Mouse (Mus musculus) kidney, postnatal 4 days (tissue): ENCODE measurements around the gene Srp68.

Experiments used
- DNase-seq, 2 experiments: peaks; one replicate each; pipeline ENCODE4 v3.0.0; 2021; ENCODE audit warnings: mixed read lengths in 2 of 2

Srp68 gene

DNA sequence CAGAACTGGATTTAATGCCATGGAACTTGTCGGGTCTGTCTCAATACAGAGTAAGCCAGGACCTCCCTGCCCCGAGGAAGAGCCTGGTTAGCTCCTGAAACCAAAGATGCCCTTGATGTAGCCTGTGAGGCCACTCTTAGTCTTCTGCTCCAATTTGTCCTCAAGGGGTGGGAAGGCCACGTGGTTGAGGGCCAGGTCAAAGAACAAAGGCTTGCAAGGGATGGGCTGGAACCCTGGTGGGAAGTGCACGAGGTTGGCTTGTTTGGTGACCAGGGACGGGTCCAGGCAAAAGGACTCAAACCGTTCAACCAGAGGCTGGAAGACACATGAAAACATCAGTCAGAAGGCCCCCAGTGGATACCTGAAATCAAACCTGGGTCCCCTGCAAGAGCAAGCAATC lies 28.4 kb downstream of the Srp68 start:
- no peak for DNase-seq

DNA sequence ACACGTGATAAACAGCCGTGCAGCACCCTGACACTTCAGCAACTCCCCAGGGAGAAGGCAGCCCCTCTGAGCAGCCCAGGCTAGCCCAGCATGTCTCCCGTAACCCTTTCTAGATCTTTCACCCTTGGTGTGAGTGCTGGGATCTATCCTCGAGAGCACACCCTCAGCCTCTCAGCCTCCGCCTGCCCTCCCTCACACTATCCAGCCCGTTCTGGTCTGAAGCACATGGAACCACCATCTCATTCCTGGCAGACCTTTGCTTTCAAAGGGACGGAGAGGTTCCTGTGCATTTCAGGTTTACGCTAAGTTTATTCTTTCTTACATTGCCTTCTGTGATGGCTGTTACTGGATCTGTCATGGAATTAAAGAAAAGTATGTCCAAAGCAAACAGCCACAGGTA lies 29.4 kb downstream of the Srp68 start:
- no peak for DNase-seq

DNA sequence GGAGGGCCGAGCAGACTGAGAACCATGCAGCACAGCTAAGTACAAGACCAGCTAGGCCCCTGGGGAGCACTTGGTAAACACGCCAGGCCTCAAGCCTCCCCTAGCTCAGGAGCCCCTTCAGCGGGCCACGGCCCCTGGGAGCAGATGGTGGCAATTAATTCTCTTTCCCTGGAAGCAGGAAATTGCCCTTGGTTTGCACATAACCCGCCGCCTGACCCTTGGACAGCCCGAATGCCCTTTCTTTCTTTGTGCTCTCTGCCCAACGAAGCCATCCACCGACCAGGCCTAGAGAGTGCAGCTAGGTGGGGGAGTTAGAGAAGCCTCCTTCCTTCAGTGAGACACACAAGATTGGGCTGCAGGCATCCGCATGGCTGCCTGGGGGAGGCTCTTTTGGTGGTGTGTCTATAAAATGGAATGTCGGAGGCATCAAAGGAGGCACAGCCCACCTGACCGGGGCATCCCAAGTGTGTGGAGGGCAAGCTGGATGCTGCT lies 32.2 kb downstream of the Srp68 start:
- DNase-seq: peak; percentile 60 to 76

DNA sequence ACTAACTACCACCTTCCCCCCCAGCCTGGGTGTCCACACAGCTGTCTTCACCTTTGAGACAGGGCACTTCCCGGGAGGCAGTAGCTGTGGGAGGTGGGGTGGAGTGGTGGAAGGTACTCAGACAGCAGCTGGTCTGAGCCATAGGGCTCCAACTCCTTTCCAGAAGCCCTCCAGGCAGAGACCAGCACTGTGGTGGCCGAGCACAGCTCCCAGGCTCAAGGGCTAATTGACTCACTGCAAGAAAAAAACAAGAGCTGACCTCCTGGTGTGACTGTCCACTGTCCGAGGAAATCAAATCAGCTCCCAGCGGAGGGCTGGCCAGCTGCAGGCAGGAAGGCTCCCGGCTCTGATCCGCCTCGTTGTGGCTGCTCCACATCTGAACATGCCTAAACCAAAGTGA lies 34.2 kb downstream of the Srp68 start:
- peak; percentile 47 to 66 for DNase-seq

DNA sequence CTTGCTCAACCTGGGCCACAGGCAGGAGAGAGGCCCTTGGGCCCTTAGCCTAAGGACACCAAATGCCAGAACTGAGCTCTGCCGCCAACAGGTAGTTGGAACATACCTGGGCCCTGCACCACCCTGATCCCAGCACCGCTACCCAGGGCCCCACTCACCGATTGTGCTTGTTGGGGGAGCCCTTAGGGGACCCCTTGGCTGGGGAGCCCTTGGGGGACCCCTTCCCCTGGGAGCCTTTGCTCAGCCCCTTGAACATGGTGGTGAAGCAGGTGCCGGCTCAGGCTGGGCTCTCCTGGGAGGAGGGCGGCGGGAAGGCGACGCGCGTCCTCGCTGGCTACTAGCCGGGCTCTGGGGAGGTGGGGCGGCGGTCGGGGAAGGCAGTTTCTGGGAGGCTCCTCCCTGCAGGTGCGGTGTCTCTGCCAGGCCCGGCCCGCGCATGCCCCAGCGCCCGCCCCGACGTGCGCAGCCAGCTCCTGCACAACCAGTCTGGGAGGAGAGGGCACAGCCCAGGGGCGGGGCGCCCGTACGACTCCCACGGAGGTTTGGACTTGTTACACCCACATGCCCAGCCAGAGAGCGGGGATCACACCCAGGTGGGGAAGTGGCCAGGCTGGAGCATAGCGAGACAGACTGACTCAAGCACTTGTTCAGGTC lies 36.1 kb downstream of the Srp68 start, which contains the start of gene Evpl:
Gene Evpl (minus strand): TSS at position 336 of the 654 bp plus-strand sequence.
- DNase-seq: peak; percentile 87 to 94

DNA sequence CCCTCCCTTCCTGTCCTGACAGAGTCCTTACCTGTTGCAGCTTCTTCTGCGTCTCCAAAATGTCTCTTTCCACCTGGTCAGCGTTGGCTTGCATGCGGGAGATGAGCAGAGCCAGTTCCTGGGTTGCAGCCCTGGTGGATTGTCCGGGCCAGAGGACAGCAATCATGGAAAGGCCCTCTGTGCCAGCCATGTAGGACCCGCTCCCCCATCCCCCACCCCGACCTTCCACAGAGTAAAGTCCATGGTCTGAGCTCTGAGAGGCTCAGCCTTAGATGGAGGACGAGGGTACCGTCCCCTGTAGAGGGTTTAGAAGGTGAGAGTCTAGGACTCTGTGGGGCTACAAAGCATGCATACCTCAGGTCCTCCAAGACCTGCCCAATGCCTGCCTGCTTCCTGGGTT lies 39.1 kb downstream of the Srp68 start:
- peak in 1 of 2 experiments; percentile 43 for DNase-seq

DNA sequence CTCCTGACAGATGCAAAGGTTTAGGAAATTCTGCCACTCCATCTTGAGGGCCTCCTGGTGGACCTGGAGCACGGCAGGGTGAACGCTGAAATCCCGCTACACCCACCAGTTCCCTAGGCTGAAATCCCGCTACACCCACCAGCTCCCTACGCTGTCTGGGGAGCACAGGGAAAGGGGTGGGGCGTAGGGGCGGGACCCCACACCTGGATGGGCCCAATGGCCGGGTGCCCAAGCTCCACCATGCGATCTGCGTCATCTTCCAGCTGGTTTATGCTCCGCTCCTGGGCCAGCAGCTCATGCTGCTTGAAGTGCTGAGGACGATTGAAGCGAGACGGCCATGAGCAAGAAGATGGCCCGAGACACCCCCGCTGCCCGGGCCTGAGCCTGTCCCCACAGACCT lies 41.6 kb downstream of the Srp68 start:
- DNase-seq: peak in 1 of 2 experiments; percentile 44

DNA sequence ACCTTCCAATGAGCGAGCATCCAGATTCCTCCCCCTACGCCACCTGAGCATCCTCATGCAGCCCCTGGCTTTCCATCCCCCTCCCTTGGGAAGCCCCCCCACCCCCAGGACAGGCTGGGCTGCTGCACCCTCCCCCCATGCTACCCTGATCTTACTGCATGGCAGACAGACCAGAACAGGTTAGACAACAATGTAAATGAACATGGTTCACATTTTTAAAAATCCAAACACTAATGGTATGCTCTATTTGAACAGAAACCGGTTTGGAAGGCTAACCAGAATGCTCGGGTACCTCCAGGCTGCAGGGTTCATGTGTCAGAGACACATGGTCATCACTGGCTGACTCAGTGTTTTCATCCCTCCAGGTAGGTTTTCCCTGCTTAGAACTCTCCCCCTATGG lies 45.3 kb downstream of the Srp68 start:
- no peak for DNase-seq

DNA sequence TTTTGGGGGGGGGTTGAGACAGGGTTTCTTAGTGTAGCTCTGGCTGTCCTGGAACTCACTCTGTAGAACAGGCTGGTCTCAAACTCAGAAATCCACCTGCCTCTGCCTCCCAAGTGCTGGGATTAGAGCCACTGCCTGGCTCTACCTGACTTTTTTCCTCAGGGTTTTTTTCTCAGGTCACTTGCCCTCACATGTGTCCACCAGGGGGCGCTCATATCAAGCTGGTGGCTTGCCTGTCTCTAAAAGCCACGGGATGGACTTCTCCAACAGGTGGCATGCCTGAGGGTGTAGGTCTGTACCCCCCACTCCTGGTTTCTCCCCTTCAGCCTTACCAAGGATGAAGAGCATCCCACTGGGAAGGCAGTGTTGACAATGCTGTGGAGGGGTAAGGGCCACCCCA lies 47.6 kb downstream of the Srp68 start:
- DNase-seq: peak; percentile 94 to 95

DNA sequence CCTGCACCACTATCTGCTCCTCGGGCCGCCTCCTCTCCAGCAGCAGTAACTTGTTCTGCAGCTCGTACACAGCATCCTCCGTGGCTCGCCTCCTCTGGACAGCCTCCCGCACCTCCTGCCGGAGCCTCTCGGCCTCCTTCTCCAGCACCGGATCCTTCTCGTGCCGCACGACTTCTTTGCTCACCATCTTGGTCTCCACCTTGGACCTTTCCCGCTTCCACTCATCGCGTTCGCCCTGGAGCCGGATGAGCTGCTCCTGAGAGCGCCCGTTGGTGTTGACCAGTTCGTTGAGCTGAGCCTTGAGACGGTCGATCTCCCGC lies 51.3 kb downstream of the Srp68 start:
- DNase-seq: no peak

DNA sequence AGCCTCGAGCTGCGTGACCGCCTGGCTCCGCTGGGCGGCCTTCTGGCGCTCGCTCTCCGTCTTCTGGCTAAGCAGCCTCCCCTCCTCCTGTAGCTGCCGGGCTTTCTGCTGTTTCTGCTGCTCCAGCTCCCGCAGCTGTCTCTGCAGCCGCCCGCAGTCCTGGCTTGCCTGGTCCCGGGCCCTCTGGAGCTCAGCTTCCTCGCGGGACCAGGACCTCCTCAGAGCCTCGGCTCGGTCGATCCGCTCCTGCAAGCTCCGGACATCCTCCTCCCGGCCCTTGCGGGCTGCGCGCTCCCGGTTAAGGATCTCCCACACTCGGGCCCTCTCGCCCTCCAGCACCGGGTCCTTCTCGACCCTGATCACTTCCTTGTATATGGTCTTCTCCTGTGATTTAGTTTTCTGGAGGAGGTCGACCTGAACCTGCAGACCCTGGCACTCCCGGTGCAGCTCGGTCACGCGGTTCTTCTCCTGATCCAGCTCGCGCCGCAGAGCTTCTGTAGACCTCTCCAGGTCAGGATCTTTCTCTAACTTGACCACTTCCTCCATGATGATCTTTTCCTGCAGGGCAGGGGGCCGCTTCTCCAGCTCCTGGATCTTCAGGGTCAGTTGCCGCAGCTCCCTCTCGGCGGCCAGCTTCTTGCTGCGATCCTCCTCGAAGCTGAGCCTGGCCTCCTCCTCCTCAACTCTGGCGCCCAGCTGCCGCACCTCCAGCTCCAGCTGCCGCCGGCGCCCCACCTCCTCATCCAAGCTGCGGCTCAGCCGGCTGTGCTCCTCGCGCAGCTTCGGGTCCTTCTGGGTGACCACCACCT lies 51.9 kb downstream of the Srp68 start:
- peak; percentile 57 to 74 for DNase-seq

DNA sequence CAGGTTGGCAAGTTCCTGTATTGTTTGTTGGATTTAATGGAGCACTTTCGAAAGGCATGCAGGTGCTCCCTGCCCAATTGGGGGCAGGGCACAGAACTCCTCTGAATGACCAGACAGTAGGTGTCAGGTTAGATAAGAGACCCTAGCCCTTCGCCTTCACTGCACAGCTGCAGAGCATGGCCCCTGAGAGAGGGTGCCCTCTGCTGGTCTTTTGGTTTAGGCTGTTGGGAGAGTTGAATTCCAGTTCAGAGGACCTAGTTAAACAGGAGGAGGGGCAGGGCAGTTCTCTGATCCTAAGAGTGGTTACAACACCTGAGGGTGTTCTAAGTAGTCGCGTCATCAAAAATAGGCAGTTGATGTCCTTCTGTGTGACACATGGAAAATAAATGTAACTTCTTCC lies 54.1 kb downstream of the Srp68 start:
- DNase-seq: peak; percentile 78 to 84

DNA sequence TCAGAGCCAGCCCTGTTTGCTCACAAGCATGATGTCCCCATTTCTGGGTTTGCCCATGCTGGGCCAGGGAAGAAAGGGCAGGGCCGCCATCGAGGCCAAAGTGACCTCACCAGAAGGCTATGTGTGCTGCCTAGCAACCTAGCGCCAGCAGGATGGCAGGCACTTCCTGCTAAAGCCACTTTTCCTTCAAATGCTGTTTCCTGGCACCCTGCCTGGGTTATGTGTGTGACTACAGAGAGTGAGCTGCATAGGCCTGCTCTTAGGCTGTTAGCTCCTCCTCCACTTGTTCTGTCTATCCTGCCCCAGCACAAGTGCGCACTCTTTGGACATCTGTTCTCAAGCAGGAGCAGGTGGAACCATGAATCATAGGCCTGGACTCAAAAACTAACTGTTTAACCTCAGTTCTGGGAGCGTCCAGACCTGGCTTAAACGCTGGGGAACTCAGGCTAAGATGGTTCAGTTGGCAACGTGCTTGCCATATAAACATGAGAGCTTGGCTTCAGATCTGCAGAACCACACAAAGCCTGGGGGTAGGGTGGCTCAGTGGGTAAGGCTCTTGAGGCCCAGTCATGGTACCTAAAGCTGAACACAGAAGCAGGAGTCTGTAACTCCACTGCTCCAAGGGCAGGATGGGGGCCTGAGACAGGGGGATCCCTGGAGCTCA lies 55.1 kb downstream of the Srp68 start:
- DNase-seq: peak; percentile 83 to 91

DNA sequence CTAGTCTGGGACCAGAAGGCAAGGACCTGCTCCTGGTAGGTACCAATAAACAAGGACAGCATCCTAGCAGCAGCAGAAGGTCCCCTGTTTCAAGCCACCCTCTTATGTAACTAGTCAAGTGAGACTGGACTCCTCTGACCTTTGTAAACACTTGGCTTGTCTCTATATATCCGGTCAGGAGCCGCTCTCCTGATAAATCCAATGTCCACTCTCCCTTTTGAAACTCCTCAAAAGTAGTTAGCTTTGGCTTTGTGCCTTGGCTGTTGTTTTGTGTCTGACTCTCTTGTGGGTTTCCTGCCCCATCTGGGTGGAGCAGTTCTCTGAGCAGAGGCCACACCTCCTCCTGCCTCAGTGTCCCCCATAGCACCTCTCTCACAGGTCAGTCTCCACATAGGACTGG lies 55.8 kb downstream of the Srp68 start:
- no peak for DNase-seq

DNA sequence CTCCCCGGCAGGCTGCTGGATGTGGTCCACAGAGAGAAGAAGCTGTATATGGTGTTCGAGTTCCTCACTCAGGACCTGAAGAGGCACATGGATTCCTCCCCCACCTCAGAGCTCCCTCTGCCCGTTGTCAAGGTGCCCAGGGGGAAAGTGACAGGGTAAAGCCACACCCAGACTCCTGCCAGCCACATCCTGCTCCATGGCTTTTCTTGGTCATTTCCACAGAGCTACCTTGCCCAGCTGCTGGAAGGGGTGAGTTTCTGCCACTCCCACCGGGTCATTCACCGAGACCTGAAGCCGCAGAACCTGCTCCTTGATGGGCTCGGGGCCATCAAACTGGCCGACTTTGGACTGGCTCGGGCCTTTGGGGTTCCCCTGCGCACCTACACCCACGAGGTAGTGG lies 57.5 kb downstream of the Srp68 start:
- DNase-seq: no peak

DNA sequence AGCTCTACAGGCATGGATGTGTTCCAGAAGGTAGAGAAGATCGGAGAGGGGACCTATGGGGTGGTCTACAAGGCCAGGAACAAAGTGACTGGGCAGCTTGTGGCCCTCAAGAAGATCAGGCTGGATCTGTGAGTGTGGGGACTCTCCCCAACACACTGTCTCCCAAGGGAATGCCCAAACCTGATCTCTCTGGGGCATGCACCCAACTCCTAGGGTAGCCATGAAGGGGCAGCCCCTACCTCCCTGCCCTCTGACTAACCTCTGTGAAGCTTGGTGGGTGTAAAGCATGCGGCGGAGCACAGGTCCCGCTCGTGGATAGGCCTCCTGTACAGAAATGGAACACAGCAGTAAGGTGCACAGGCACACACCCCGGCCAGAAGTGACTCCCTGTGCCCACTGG lies 58.0 kb downstream of the Srp68 start:
- no peak for DNase-seq

DNA sequence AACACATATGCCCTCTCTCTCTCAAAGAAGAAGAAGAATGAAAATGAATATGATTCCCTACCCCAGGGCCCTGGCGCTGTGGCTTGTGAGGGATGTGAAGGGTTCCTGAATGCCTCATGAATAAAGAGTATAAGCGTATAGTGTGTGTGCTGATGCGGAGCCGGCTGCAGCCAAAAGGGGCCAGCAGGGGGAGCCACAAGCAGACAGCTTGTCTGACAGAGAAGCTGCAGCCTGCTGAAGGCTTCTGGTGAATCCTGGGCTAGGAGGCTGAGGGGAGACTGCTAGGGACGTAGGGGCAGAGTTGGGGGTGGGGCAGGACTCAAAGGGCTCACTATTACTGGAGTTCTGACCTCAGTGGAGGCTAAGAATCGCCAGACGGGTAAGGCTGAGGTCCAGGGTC lies 58.8 kb downstream of the Srp68 start:
- peak; percentile 72 to 79 for DNase-seq

DNA sequence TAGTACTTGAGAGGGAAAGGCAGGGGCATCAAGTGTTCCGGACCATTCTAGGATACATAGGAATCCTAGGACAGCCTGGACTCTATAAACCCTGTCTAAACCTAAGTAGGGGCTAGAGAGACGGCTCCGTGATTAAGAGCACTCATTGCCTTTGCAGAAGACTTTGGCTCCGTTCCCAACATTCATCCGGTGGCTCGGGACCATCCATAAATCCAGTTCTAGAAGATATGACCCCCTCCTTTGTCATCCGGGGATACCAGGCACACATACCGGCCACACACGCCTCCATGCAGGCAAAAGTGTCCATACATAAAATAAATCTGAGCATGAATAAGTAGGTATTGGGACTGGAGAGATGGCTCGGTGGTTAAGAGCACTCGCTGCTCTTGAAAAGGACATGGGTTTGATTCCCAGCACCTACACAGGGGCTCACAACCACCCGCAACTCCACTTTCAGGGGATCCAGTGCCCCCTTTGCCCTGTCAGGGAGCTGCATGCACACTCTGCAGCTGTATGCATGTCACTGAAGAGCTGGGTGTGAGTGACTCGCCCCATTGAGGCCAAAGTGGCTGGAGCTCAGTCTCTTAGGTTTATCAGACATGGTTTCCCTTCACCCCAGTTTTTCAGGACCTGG lies 60.0 kb downstream of the Srp68 start:
- DNase-seq: no peak

DNA sequence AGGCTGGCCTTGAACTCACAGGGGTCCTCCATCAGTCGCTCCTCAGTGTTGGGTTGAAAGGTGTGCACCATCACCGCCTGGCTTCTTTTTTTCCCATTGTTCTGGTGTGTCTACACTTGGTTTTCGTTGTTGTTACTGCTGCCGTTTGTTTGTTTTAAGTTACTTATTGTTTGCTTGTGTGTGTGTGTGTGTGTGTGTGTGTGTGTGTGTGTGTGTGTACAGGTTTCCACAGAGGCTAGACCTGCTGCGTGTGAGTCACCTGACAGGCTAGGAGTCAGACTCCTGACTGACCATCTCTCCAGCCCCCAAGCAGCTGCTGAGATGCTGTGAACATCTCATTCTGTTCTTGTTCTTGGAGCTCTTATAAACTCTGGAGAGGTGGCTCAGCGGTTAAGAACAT lies 61.2 kb downstream of the Srp68 start:
- DNase-seq: no peak

DNA sequence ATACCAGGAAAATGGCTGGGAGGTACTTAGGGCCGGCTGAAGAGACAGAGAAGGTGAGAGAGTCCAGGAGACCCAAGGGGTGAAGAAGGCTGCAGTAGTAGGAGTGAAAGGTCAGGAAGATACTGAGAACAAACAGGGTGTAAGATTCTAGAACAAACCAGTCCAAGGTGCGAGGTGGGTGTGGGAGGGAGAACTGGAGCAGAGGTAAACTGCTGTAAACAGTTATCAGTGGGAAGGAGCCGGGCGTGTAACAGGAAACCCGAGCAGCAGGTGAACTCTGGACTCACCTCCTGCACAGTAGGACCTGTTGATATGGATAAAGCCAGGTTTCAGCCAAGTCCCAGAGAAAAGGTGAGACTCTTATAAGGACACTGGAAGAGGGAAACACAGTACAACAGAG lies 63.3 kb downstream of the Srp68 start:
- no peak for DNase-seq

DNA sequence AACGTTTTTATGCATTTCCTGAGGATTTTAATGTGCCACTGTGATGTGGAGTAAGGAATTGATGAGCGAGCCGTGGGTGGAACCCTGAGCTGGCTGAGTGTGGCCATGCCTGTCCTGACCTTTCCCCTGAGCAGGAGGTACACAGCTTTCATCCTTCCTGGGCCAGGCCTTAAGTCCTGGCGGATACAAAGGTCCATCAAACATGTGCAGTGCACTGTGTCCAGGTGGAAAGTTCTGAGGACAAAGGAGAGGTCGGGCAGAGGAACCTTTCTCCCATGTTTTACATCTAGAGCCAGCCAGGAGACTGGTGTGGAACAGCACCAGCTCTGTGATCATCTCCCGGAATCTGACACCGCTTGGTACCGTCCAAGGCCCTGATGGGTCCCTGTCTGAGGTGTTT lies 64.8 kb downstream of the Srp68 start:
- no peak for DNase-seq

DNA sequence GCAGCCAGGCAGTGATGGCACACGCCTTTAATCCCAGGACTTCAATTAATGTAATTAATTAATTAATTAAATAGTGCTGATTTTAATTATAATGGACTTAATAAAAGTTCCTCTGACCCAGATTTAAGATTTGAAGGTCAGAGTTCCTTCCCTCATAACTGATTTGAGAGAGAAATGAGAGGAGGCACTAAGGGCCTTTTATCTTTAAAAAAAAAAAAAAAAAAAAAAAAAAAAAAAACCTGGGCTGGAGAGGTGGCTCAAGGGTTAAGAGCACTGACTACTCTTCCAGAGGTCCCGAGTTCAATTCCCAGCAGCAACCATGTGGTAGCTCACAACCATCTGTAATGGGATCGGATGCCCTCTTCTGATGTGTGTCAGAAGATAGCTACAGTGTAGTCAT lies 65.4 kb downstream of the Srp68 start:
- no peak for DNase-seq

DNA sequence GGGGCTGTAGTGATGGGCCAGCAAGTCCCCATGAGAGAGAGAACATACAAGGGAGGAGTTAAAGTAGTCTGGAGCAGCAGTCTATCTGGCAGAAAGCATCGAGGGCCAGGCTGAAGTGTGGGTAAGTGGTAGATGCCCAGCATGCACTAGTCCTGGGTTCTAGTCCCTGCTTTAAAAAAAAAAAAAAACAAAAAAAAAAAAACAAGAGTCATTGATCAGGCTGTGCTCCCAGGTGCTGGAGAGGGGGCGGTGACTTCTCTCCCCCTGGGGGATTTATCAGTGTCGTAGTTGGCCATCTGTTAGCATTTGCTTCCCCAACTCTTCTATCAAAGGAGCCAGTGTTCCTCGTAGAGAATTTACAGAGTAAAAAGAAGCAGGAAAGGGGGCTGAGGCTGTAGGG lies 67.3 kb downstream of the Srp68 start:
- no peak for DNase-seq
